Mouse (Mus musculus) liver, postnatal 0 days (tissue): Measurements from ENCODE around the gene Fsd2. TPM values are rescaled to one million over a fixed set of nuclear protein-coding genes. Genes with fewer than 3 reads are reported as not detected.

Experiments used
- ATAC-seq: fragments of 200-750 bp; cut with Nextera tagmentation; 2 replicates; pipeline ENCODE4 v1.8.0; 2017; ENCODE audit warnings: mild to moderate bottlenecking, moderate library complexity
- DNase-seq: peaks from one replicate; pipeline ENCODE4 v3.0.0-alpha.2; 2016
- H3K27ac ChIP-seq: fragments of 300-500 bp; sonication (generic); 2 replicates; pipeline ENCODE4 v1.5.1; 2014; ENCODE audit warnings: antibody characterized with exemption, moderate library complexity, mild to moderate bottlenecking, low read depth
- H3K27me3 ChIP-seq: fragments of 300-500 bp; sonication (generic); 2 replicates; pipeline ENCODE4 v1.6.1; 2014; ENCODE audit warnings: low read length, control low read depth, mixed read lengths; ENCODE audit not compliant: insufficient read depth
- H3K36me3 ChIP-seq: fragments of 300-500 bp; sonication (generic); replicated peaks from 2 replicates; pipeline ENCODE4 v1.6.1; 2014; ENCODE audit warnings: mild to moderate bottlenecking, control low read depth, low read length, moderate library complexity, mixed read lengths; ENCODE audit not compliant: insufficient read depth
- H3K4me1 ChIP-seq: fragments of 300-500 bp; sonication (generic); 2 replicates; pipeline ENCODE4 v1.6.1; 2014; ENCODE audit warnings: antibody characterized with exemption, mild to moderate bottlenecking, control low read depth; ENCODE audit not compliant: insufficient read depth
- H3K4me2 ChIP-seq: fragments of 300-500 bp; sonication (generic); 2 replicates; pipeline ENCODE4 v1.6.1; 2014; ENCODE audit warnings: low read depth, mild to moderate bottlenecking, low read length, moderate library complexity, mixed read lengths
- H3K4me3 ChIP-seq: fragments of 300-500 bp; sonication (generic); 2 replicates; pipeline ENCODE4 v1.5.1; 2014; ENCODE audit warnings: low read depth, low read length
- H3K9ac ChIP-seq: fragments of 300-500 bp; sonication (generic); replicated peaks from 2 replicates; pipeline ENCODE4 v1.6.1; 2014; ENCODE audit warnings: mild to moderate bottlenecking, moderate library complexity
- H3K9me3 ChIP-seq: fragments of 300-500 bp; sonication (generic); 2 replicates; pipeline ENCODE4 v1.6.1; 2016; ENCODE audit warnings: mild to moderate bottlenecking, control low read depth, low read length, mixed read lengths
- CTCF ChIP-seq: sonication (generic); IDR thresholded peaks from 2 replicates; pipeline ENCODE4 v1.5.1; 2016; ENCODE audit warnings: antibody characterized with exemption, low read depth
- EP300 ChIP-seq: IDR thresholded peaks from 2 replicates; pipeline ENCODE4 v1.6.1; 2016; ENCODE audit warnings: antibody characterized with exemption, low read depth, mild to moderate bottlenecking
- WGBS: fragments of 180-500 bp; shearing (Covaris S2); extraction: QIAGEN DNeasy Blood & Tissue Kit; methylation state at CpG from one replicate; pipeline ENCODE4 v1.1.7; 2014; ENCODE audit not compliant: insufficient replicate concordance; 5-methylcytosine and 5-hydroxymethylcytosine counted together
- polyA plus RNA-seq: library from polyadenylated mRNA; unstranded; fragments of >200 nt; fragmentation: Nextera tagmentation; extraction: Ambion mirVana; gene quantifications from 2 replicates; pipeline ENCODE4 v1.2.1, GENCODE M21; 2015

The Fsd2 gene
- polyA plus RNA-seq: 0.28 and 0.50 TPM in 2 replicates

DNA sequence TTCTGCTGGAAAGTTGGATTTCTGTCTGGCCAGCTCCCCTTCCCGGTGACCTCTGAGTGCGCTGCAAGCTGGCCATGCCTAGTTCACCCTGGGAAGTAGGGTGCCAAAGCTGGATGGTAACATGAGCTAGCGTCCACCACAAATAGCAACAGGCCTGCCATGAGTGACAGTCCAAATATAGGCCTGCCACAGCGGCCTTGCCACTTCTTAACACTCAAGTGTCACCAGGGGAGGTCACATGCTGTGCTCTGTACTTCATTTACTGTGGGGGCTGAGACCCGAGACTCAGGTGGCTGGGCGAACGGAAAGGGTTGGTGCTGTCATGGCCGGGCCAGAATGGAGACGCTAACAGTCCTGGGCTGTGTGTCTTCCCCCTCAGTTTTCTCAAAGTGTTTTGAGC, at the start of gene Fsd2:
Gene Fsd2 (minus strand): TSS at position 53 of the 400 bp plus-strand sequence.
- 0 out of 2 replicates have a peak, but pooled peaks cover 4% of the 10 kb centered on the region for H3K4me1 ChIP-seq
- no peak for ATAC-seq
- H3K9ac ChIP-seq: no peak within 1 kb of the TSS
- no peaks in the 10 kb centered on the region for H3K36me3 ChIP-seq
- WGBS: 81% methylated on average over 9 of the region's 9 CpGs
- H3K27ac ChIP-seq: no peak within 1 kb of the TSS
- TF ChIP-seq EP300 (no peak), CTCF (no peak)
- no peak within 1 kb of the TSS for H3K4me2 ChIP-seq
- DNase-seq: no peak
- no peak within 1 kb of the TSS for H3K4me3 ChIP-seq
- no peaks in the 10 kb centered on the region for H3K9me3 ChIP-seq
- H3K27me3 ChIP-seq: no peaks in the 10 kb centered on the region

DNA sequence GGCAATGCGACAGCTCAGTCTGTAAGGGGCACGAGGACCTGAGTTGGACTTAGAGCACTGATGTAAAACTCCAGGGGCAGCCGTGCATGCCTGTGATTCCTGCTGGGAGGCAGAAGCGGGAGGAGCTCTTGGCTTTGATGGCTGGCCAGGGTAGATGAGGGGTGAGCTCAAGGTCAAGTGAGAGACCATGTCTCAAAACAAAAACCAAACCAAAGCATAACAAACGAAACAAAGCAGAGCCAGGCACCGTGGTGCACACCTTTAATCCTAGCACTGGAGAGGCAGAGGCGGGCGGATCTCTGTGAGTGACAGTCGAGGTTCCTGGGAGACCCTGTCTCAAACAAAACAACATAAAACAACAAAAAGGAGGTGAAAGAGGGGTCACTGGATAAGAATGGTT, 48.3 kb upstream of the Fsd2 start:
- TF ChIP-seq CTCF: no peak
- no peak for TF ChIP-seq EP300
- Histone ChIP-seq H3K27ac (no peak overlapping the region), H3K4me2 (no peak overlapping the region), H3K4me1 (no peaks in the 10 kb centered on the region), H3K4me3 (no peak overlapping the region), H3K9ac (no peak overlapping the region), H3K27me3 (no peaks in the 10 kb centered on the region), H3K9me3 (no peaks in the 10 kb centered on the region), H3K36me3 (no peaks in the 10 kb centered on the region)
- 63% methylated on average over 8 of the region's 9 CpGs for WGBS
- no peak for ATAC-seq
- no peak for DNase-seq

- H3K4me2 ChIP-seq: no peak overlapping the region
- TF ChIP-seq EP300 (no peak), CTCF (no peak)
- H3K4me1 ChIP-seq: no peaks in the 10 kb centered on the region
- H3K9me3 ChIP-seq: no peaks in the 10 kb centered on the region
- no peaks in the 10 kb centered on the region for H3K27me3 ChIP-seq
- H3K27ac ChIP-seq: no peak overlapping the region
- ATAC-seq: no peak
- DNase-seq: no peak
- 87% methylated on average over 13 of the region's 13 CpGs for WGBS
- no peaks in the 10 kb centered on the region for H3K36me3 ChIP-seq
- no peak overlapping the region for H3K4me3 ChIP-seq
- H3K9ac ChIP-seq: no peak overlapping the region
Observed at GRCm38 (mm10) chr7:81612856-81613635, 46.3 kb upstream of the Fsd2 start.

GRCm38 (mm10) chr7:81610125-81610524, 43.4 kb upstream of the Fsd2 start:
- Histone ChIP-seq H3K36me3 (no peaks in the 10 kb centered on the region), H3K9me3 (no peaks in the 10 kb centered on the region), H3K4me1 (no peaks in the 10 kb centered on the region), H3K4me3 (no peak overlapping the region), H3K4me2 (no peak overlapping the region), H3K27ac (no peak overlapping the region), H3K9ac (no peak overlapping the region), H3K27me3 (no peaks in the 10 kb centered on the region)
- ATAC-seq (peak; percentile 36; the same call in 1 of the 2 replicates), DNase-seq (peak; percentile 54)
- TF ChIP-seq EP300 (no peak), CTCF (peak; percentile 62)
- WGBS: 57% methylated on average over 18 of the region's 18 CpGs

GRCm38 (mm10) chr7:81606452-81606851, 39.7 kb upstream of the Fsd2 start:
- Histone ChIP-seq H3K9ac (no peak overlapping the region), H3K27me3 (no peaks in the 10 kb centered on the region), H3K4me3 (no peak overlapping the region), H3K27ac (no peak overlapping the region), H3K9me3 (no peaks in the 10 kb centered on the region), H3K4me2 (no peak overlapping the region), H3K4me1 (no peaks in the 10 kb centered on the region), H3K36me3 (no peaks in the 10 kb centered on the region)
- no peak for TF ChIP-seq EP300
- TF ChIP-seq CTCF: no peak
- 52% methylated on average over 5 of the region's 5 CpGs for WGBS
- DNase-seq: no peak
- no peak for ATAC-seq

DNA sequence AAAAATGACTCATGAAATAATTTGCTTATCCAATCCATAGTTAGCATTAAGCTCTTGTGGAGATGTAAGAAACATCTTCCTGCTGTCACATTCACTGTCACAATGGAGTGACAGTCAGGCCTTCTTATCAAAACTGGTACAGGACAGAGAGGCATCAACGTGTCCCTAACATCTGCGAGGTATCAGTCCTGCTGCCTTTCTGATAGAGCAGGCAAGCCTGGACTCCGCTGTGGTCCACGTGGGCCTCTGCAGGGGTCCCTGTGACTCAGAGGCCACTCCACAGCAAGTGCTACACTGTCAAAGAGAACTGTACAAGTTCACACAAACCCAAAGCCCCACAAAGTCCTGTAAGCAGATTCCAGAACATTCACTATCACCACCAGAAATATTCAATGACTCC, 38.7 kb upstream of the Fsd2 start:
- Histone ChIP-seq H3K4me1 (no peaks in the 10 kb centered on the region), H3K4me3 (no peak overlapping the region), H3K9ac (no peak overlapping the region), H3K9me3 (no peaks in the 10 kb centered on the region), H3K4me2 (no peak overlapping the region), H3K36me3 (no peaks in the 10 kb centered on the region), H3K27me3 (no peaks in the 10 kb centered on the region), H3K27ac (no peak overlapping the region)
- ATAC-seq (peak; percentile 91), DNase-seq (peak; percentile 14)
- TF ChIP-seq EP300: peak; percentile 89
- no peak for TF ChIP-seq CTCF
- WGBS: 37% methylated on average over 4 of the region's 4 CpGs
